Mouse (Mus musculus) intestine, embryonic 15.5 days (tissue): ENCODE measurements around the gene Pid1. TPM values are rescaled to one million over a fixed set of nuclear protein-coding genes. Genes with fewer than 3 reads are reported as not detected.
"Not testable (repeated sequence)": the region's sequence is repeated elsewhere in the genome, so short reads cannot be mapped to it uniquely, and the experiment has no call there.

Experiments used
- ATAC-seq: fragments of 200-750 bp; cut with Nextera tagmentation; 2 replicates; pipeline ENCODE4 v1.8.0; 2017; ENCODE audit warnings: moderate TSS enrichment, moderate library complexity
- H3K27ac ChIP-seq: fragments of 300-500 bp; sonication (generic); 2 replicates; pipeline ENCODE4 v1.5.1; 2015; ENCODE audit warnings: mild to moderate bottlenecking, inconsistent platforms
- H3K27me3 ChIP-seq: fragments of 300-500 bp; sonication (generic); replicated peaks from 2 replicates; pipeline ENCODE4 v1.6.1; 2015; ENCODE audit warnings: inconsistent platforms
- H3K36me3 ChIP-seq: fragments of 300-500 bp; sonication (generic); 2 replicates; pipeline ENCODE4 v1.6.1; 2015; ENCODE audit warnings: inconsistent platforms
- H3K4me1 ChIP-seq: fragments of 300-500 bp; sonication (generic); replicated peaks from 2 replicates; pipeline ENCODE4 v1.6.1; 2015; ENCODE audit warnings: inconsistent platforms
- H3K4me2 ChIP-seq: fragments of 300-500 bp; sonication (generic); replicated peaks from 2 replicates; pipeline ENCODE4 v1.6.1; 2015; ENCODE audit warnings: mild to moderate bottlenecking, inconsistent platforms
- H3K4me3 ChIP-seq: fragments of 300-500 bp; sonication (generic); replicated peaks from 2 replicates; pipeline ENCODE4 v1.5.1; 2015; ENCODE audit warnings: inconsistent platforms
- H3K9ac ChIP-seq: fragments of 300-500 bp; sonication (generic); 2 replicates; pipeline ENCODE4 v1.6.1; 2015; ENCODE audit warnings: inconsistent platforms
- H3K9me3 ChIP-seq: fragments of 300-500 bp; sonication (generic); 2 replicates; pipeline ENCODE4 v1.6.1; 2016; ENCODE audit warnings: inconsistent platforms
- WGBS: fragments of 180-500 bp; shearing (Covaris S2); methylation state at CpG from one replicate; pipeline ENCODE4 v1.1.7; 2015; 5-methylcytosine and 5-hydroxymethylcytosine counted together
- polyA plus RNA-seq: library from polyadenylated mRNA; unstranded; fragments of >200 nt; fragmentation: Nextera tagmentation; extraction: Ambion mirVana; gene quantifications from 2 replicates; pipeline ENCODE4 v1.2.1, GENCODE M21; 2015

Pid1 gene
- polyA plus RNA-seq, 1 experiment from 2014 or later: 22.0 TPM

GRCm38 (mm10) chr1:84347796-84348476, 16.0 kb downstream of the Pid1 start:
- Histone ChIP-seq H3K27me3 (no peaks in the 10 kb centered on the region), H3K27ac (no peak overlapping the region), H3K4me2 (no peak overlapping the region), H3K4me1 (no peaks in the 10 kb centered on the region), H3K4me3 (no peak overlapping the region), H3K9ac (no peak overlapping the region), H3K36me3 (no peaks in the 10 kb centered on the region), H3K9me3 (no peaks in the 10 kb centered on the region)
- ATAC-seq: peak; percentile 97
- WGBS: 45% methylated on average over 3 of the region's 3 CpGs

- not testable (repeated sequence) for H3K4me3 ChIP-seq, H3K36me3 ChIP-seq, ATAC-seq, H3K9me3 ChIP-seq, H3K27me3 ChIP-seq, H3K4me2 ChIP-seq, H3K4me1 ChIP-seq, H3K9ac ChIP-seq, H3K27ac ChIP-seq
- 67% methylated on average over 3 of the region's 3 CpGs for WGBS
Measured at GRCm38 (mm10) chr1:84332797-84333196, 31.2 kb downstream of the Pid1 start.

GRCm38 (mm10) chr1:84331861-84332260, 32.1 kb downstream of the Pid1 start:
- not testable (repeated sequence) for ATAC-seq, H3K36me3 ChIP-seq, H3K27ac ChIP-seq, H3K9ac ChIP-seq, H3K4me1 ChIP-seq, H3K9me3 ChIP-seq, H3K4me3 ChIP-seq, H3K27me3 ChIP-seq, H3K4me2 ChIP-seq
- 80% methylated on average over 12 of the region's 12 CpGs for WGBS

GRCm38 (mm10) chr1:84325309-84325708, 38.7 kb downstream of the Pid1 start:
- H3K4me3 ChIP-seq: no peak overlapping the region
- H3K9me3 ChIP-seq: no peaks in the 10 kb centered on the region
- H3K27ac ChIP-seq: no peak overlapping the region
- H3K9ac ChIP-seq: no peak overlapping the region
- H3K4me2 ChIP-seq: no peak overlapping the region
- ATAC-seq: no peak
- no peaks in the 10 kb centered on the region for H3K4me1 ChIP-seq
- whole genome bisulfite sequencing: 45% methylated on average over 3 of the region's 3 CpGs
- no peaks in the 10 kb centered on the region for H3K27me3 ChIP-seq
- H3K36me3 ChIP-seq: no peaks in the 10 kb centered on the region

- no peak for ATAC-seq
- H3K9ac ChIP-seq: no peak overlapping the region
- H3K36me3 ChIP-seq: no peaks in the 10 kb centered on the region
- H3K27me3 ChIP-seq: no peaks in the 10 kb centered on the region
- no peak overlapping the region for H3K27ac ChIP-seq
- H3K9me3 ChIP-seq: no peaks in the 10 kb centered on the region
- no peak overlapping the region for H3K4me2 ChIP-seq
- H3K4me1 ChIP-seq: no peaks in the 10 kb centered on the region
- 59% methylated on average over 4 of the region's 4 CpGs for WGBS
- H3K4me3 ChIP-seq: no peak overlapping the region
Measured at GRCm38 (mm10) chr1:84321327-84321726, 42.7 kb downstream of the Pid1 start.

DNA sequence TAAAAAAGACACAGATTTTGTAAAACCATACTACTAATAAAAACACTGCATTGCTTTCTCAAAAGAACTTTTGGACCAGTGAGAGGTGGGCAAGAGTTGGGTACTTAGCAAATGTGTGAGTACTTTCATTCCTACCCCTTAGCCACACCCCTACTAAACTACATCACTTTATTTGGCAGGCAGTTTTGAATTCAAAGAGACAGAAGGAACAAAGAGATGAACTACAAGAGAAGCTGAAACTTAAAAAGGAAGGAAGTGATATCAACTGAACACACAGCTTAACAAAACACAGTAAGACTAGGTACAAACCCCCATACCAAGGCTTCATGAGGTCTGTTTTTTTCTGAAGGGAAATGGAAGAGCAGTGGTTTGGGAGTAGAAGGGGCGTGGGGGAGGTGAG, 45.4 kb downstream of the Pid1 start:
- no peak overlapping the region for H3K4me3 ChIP-seq
- H3K36me3 ChIP-seq: no peaks in the 10 kb centered on the region
- no peaks in the 10 kb centered on the region for H3K27me3 ChIP-seq
- H3K27ac ChIP-seq: no peak overlapping the region
- no peaks in the 10 kb centered on the region for H3K9me3 ChIP-seq
- 79% methylated on average over 1 of the region's 1 CpGs for WGBS
- no peak for ATAC-seq
- H3K4me2 ChIP-seq: no peak overlapping the region
- H3K9ac ChIP-seq: no peak overlapping the region
- H3K4me1 ChIP-seq: no peaks in the 10 kb centered on the region

DNA sequence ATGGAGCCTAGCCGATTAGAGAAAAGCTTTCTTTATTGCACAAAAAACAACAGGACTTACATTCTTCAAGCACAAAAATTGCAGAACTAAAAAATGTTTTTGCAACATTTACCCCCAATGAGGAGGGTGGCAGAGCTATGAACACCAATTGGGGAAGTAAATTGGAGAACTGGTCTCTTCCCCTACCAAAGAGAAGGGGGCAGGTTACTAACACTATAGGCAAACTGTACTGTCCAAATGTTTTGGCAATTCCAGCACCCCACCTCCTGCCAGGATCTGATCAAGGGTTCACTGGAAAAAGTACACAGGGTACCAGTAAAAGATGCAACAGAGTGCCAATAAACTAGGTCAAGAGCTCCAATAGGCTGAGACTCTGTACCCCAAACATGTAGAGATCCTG, 46.2 kb downstream of the Pid1 start:
- no peak overlapping the region for H3K4me3 ChIP-seq
- no peak overlapping the region for H3K9ac ChIP-seq
- WGBS: 90% methylated on average over 1 of the region's 1 CpGs

DNA sequence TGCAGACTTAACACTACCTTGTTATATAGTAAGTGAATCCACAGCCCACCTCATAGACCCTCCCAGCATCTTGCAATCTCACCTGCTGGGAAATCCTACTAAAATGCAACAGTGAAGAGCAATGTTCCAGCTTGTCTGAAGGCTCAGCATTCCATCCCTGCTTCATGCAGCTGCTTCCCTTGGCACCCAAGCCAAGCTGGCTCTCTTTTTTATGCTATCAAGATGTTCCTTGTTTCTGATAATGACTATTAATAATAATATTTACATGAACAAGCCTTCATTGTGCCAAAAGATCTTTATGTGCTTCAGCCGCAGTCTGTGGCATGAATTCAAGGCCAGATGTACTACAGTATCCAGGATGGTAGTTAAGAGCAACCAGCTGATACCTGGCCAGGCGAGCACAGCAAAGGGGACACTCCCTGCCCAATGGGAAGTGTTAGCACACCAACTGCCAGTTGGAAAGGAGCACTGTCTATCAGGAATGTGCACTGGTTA, 54.0 kb downstream of the Pid1 start:
- WGBS: 63% methylated on average over 2 of the region's 2 CpGs
- H3K4me2 ChIP-seq: no peak overlapping the region

More for the DNA sequence above, 46.2 kb downstream of the Pid1 start:
- H3K9me3 ChIP-seq: no peaks in the 10 kb centered on the region
- no peak overlapping the region for H3K4me2 ChIP-seq
- no peak for ATAC-seq
- H3K4me1 ChIP-seq: no peaks in the 10 kb centered on the region
- no peak overlapping the region for H3K27ac ChIP-seq
- H3K36me3 ChIP-seq: no peaks in the 10 kb centered on the region
- H3K27me3 ChIP-seq: no peaks in the 10 kb centered on the region

GRCm38 (mm10) chr1:84305713-84306421, 58.1 kb downstream of the Pid1 start:
- Histone ChIP-seq H3K9me3 (no peaks in the 10 kb centered on the region), H3K27me3 (no peaks in the 10 kb centered on the region), H3K27ac (no peak overlapping the region), H3K4me2 (no peak overlapping the region), H3K36me3 (no peaks in the 10 kb centered on the region), H3K9ac (no peak overlapping the region), H3K4me3 (no peak overlapping the region), H3K4me1 (no peaks in the 10 kb centered on the region)
- 87% methylated on average over 16 of the region's 16 CpGs for WGBS
- no peak for ATAC-seq

More for the DNA sequence above, 54.0 kb downstream of the Pid1 start:
- no peak overlapping the region for H3K9ac ChIP-seq
- H3K4me1 ChIP-seq: no peaks in the 10 kb centered on the region
- no peak for ATAC-seq
- H3K9me3 ChIP-seq: no peaks in the 10 kb centered on the region
- no peak overlapping the region for H3K27ac ChIP-seq
- H3K4me3 ChIP-seq: no peak overlapping the region
- H3K27me3 ChIP-seq: no peaks in the 10 kb centered on the region
- no peaks in the 10 kb centered on the region for H3K36me3 ChIP-seq

- H3K27ac ChIP-seq: no peak overlapping the region
- H3K4me1 ChIP-seq: no peaks in the 10 kb centered on the region
- H3K4me2 ChIP-seq: no peak overlapping the region
- no peak overlapping the region for H3K9ac ChIP-seq
- H3K4me3 ChIP-seq: no peak overlapping the region
- 72% methylated on average over 3 of the region's 3 CpGs for WGBS
- no peak for ATAC-seq
- no peaks in the 10 kb centered on the region for H3K27me3 ChIP-seq
- no peaks in the 10 kb centered on the region for H3K36me3 ChIP-seq
- H3K9me3 ChIP-seq: no peaks in the 10 kb centered on the region
Measured at GRCm38 (mm10) chr1:84302788-84303187, 61.2 kb downstream of the Pid1 start.

- no peaks in the 10 kb centered on the region for H3K4me1 ChIP-seq
- H3K9ac ChIP-seq: no peak overlapping the region
- no peak for ATAC-seq
- H3K36me3 ChIP-seq: no peaks in the 10 kb centered on the region
- no peak overlapping the region for H3K4me2 ChIP-seq
- no peaks in the 10 kb centered on the region for H3K27me3 ChIP-seq
- 83% methylated on average over 1 of the region's 1 CpGs for WGBS
- H3K27ac ChIP-seq: no peak overlapping the region
- H3K9me3 ChIP-seq: no peaks in the 10 kb centered on the region
- no peak overlapping the region for H3K4me3 ChIP-seq
Measured at GRCm38 (mm10) chr1:84299719-84300118, 64.3 kb downstream of the Pid1 start.

DNA sequence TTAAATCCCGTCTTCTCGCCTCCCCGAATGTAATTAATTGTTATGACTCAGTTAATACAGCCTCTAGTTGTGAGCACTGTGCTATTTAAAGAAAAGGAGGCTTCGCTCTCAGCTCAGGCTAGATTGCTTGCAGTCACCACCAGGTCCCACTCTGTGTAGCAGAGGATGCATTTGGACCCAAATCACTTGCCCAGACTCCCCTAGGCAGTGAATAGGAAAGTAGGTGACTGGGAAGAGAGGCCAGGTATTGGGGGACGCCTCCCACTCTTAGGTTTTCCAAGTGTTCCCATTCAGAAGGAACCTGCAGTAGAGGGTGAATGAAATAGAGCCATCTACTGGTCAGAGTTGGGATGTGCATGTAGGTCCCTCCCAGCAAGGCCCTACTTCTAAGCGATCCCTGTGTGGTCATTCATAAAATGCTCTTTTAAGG, 77.3 kb downstream of the Pid1 start:
- Histone ChIP-seq H3K9me3 (no peaks in the 10 kb centered on the region), H3K36me3 (no peaks in the 10 kb centered on the region), H3K4me2 (no peak overlapping the region), H3K9ac (no peak overlapping the region), H3K27ac (no peak overlapping the region), H3K27me3 (peaks cover 3% of the 10 kb centered on the region), H3K4me3 (no peak overlapping the region), H3K4me1 (0 out of 2 replicates have a peak, but pooled peaks cover 3% of the 10 kb centered on the region)
- ATAC-seq: peak; percentile 24; the same call in 1 of the 2 replicates
- 35% methylated on average over 6 of the region's 6 CpGs for WGBS

- Histone ChIP-seq H3K4me1 (0 out of 2 replicates have a peak, but pooled peaks cover 3% of the 10 kb centered on the region), H3K9ac (no peak overlapping the region), H3K4me2 (no peak overlapping the region), H3K36me3 (no peaks in the 10 kb centered on the region), H3K27me3 (peaks cover 3% of the 10 kb centered on the region), H3K4me3 (no peak overlapping the region), H3K9me3 (no peaks in the 10 kb centered on the region), H3K27ac (no peak overlapping the region)
- ATAC-seq: no peak
- 81% methylated on average over 7 of the region's 7 CpGs for WGBS
Measured at GRCm38 (mm10) chr1:84285620-84286019, 78.4 kb downstream of the Pid1 start.
